Mouse (Mus musculus): ENCODE measurements around the gene Tle4.
A peak's percentile ranks its signal among the peaks of the same experiment; 100 is the strongest.

The Tle4 gene

GRCm38 (mm10) chr19:14532861-14533260, 65.0 kb downstream of the Tle4 start:
- no peak for DNase-seq (ENCODE audit: low spot score in 2 of 2)

DNA sequence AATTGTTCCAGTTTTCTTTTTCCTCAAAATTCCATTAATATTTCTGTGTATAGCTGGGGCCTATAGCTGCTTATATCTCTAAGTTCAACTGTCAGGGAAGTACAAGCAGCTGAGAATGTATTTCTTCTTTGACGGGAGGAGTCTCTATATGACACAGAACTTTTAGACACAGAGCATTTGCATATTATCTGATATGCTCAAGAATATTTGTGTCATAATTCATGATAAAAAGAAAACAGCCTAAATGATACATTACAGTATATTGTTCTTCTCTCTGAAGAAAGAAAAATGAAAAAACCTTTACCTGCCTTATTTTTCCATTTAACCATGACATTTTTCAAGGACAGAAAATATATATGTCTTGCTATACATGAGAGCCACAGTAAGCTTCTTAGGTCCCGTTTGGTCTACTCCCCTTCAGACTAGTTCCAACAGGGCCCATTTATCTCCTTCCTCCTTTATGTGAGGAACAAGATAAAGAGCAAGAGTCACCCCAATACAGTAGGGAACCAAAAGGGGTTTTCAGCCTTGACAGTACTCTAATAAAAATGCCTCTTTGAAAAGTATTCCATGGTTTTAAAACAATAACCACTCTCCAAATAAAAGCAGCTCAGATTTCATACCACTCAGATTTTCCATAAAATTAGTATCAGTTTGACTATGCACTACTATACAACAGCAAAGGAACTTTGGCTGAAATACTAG, 77.6 kb downstream of the Tle4 start:
- no peak for DNase-seq (ENCODE audit: low spot score in 2 of 2)

- no peak for DNase-seq (ENCODE audit: low spot score in 2 of 2)
Measured at GRCm38 (mm10) chr19:14519186-14519585, 78.7 kb downstream of the Tle4 start.

- no peak for DNase-seq (ENCODE audit: low spot score in 2 of 2)
Measured at GRCm38 (mm10) chr19:14518438-14519044, 79.3 kb downstream of the Tle4 start.

- DNase-seq (ENCODE audit: low spot score in 2 of 2): no peak
Measured at GRCm38 (mm10) chr19:14516420-14516819, 81.4 kb downstream of the Tle4 start.

GRCm38 (mm10) chr19:14508819-14509218, 89.0 kb downstream of the Tle4 start:
- DNase-seq (ENCODE audit: low spot score in 2 of 2): no peak

GRCm38 (mm10) chr19:14507911-14508310, 89.9 kb downstream of the Tle4 start:
- DNase-seq (ENCODE audit: low spot score in 2 of 2): no peak

DNA sequence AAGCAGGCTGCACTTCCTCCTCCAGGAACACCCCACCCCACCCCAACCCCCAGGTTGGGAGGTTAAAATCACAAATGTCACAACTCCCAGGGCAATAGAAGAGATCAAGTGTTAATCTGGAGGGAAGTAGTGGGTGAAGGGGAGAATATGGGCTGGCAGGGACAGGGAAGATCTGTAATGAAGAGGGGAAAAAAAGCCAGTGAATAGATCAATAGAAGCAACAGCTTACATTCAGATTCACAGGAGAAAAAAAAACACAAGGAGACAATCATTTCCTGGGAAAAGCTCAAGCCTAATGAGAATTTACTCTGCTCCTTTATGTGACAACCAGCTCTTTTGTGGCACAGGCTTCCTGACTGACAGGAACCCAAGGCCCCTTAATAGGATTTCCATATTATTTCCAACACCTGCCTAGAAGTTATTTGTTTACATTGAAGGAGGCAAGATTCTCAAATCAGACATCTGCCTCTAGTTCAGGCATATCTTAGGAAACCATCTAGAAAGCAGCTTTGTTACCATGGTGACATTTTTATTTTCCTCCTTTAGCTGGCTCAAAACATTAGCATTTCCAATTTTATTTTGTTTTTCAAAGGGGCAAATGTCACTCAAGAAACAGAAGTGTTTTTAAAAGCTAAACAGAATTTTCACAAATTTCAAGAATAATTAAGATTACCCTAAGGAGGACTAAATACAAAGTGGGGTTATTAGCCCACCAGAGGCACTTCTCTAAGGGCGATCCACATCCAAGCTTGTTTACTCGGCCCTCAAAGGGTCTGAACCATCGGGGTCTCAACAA, 90.8 kb downstream of the Tle4 start:
- DNase-seq (ENCODE audit: low spot score in 2 of 2): peak in 1 of 2 experiments; percentile 12

DNA sequence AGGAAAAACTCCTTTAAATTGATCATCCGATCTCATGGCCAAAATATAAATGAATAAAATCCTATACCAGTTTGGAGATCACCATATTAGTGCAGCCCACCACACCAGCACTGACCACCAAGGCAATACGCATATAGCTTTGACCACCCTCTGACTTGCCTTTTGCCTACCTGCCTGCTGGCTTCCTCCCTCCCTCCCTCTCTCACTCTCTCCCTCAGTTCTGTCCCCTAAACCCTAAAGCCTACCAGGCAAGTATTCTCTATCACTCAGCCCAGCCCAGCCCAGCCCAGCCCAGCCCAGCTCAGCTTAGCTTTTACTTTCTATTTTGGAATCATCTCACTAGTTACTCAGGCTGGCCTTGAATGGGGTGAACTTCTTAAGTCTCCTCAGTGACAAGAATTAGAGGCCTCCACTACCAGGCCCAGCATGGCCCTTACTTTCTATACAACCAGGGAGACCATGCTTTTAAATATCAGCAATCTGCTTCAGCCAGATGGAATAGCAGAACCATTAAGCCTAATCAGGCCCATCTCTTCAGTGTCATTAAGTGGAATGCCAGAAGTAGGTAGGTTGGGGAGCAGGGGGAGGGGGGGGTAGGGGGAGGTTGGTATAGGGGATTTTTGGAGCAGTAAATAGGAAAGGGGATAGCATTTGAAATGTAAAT, 91.8 kb downstream of the Tle4 start:
- no peak for DNase-seq (ENCODE audit: low spot score in 2 of 2)

GRCm38 (mm10) chr19:14505401-14505800, 92.5 kb downstream of the Tle4 start:
- DNase-seq (ENCODE audit: low spot score in 2 of 2): no peak

DNA sequence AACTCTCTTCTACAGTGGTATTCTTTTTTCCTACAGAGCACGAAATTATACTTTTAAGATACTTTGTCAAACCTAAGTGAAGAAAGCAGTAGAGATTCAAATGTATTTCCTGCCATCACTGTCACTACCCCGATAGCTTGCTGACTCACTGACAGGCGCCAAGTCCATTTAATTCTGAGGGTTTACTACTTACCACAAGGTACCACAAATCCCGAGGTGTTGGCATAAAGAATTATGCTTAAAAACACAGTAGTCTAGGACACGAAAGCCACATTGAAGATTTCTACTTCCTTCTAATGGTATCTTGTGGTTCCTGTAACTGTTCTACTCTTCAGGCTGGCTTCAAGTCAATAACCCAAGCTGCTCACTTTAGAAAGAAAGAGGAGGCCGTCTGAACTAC, 94.0 kb downstream of the Tle4 start:
- DNase-seq (ENCODE audit: low spot score in 2 of 2): no peak

GRCm38 (mm10) chr19:14502234-14502633, 95.6 kb downstream of the Tle4 start:
- no peak for DNase-seq (ENCODE audit: low spot score in 2 of 2)

DNA sequence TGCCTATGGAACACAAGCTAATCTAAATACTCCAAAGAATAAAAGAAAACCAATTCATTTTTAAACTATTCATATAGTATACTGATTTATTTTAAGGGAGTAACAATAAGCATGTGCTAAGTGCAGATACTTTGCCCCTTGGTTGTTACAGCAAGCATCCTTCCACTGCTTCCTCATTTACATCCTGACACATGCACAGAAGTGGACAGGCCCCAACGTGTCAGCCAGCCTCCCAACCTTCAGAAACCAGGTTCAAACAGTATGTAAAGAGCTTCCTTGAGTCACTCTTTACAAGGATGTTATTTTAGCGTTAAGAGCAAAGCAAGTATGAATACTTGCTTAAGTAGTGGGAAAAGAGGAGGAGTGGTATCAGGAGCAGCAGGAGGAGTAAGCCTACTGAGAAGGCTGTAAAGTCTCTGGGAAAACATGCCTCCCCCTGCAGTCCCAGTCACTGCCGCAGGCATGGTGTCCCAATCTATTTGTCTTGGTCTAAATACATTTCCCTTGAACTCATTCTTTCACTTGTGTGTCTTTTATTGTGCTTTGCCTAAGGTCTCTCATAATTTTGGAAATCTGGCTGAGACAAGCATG, 97.9 kb downstream of the Tle4 start:
- no peak for DNase-seq (ENCODE audit: low spot score in 2 of 2)

DNA sequence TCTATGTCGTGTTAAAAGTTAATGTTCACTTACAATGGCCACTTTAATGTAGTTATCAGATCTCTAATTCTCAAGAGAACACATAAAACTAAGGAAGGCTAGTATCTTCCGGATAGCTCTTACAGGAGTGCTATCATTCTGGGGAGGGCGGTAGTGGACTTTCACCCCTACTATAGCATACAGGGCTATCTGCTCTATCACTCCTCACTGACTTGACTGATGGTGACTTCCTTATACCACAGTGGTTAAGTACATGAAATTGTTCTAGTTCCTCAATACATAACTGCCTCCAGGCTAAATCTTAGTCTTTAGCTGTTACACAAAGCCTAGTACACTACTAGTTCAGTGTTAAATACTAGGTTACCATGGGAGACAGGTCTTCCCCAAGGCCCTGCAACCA, 104.8 kb downstream of the Tle4 start:
- no peak for DNase-seq (ENCODE audit: low spot score in 2 of 2)

DNA sequence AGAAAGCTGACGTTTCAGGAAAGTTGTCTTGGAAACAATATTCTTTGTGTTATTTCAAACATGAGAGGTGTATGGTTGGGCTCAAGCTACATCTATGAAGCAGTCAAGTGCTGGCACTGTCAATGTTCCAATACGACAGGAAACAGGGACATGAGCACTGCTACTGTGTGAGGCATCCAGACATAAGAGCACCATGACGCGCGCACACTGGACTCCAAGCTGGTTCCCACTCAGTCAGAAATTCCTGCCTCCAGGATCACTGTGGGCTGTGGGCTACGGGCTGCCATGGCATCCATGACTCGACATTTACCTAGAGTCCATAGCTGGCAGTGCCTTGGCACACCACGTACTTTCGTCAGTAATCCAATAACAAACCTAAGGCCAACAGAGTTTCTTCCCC, 110.7 kb downstream of the Tle4 start:
- DNase-seq (ENCODE audit: low spot score in 2 of 2): no peak

- DNase-seq (ENCODE audit: low spot score in 2 of 2): no peak
Measured at GRCm38 (mm10) chr19:14485176-14485575, 112.7 kb downstream of the Tle4 start.

DNA sequence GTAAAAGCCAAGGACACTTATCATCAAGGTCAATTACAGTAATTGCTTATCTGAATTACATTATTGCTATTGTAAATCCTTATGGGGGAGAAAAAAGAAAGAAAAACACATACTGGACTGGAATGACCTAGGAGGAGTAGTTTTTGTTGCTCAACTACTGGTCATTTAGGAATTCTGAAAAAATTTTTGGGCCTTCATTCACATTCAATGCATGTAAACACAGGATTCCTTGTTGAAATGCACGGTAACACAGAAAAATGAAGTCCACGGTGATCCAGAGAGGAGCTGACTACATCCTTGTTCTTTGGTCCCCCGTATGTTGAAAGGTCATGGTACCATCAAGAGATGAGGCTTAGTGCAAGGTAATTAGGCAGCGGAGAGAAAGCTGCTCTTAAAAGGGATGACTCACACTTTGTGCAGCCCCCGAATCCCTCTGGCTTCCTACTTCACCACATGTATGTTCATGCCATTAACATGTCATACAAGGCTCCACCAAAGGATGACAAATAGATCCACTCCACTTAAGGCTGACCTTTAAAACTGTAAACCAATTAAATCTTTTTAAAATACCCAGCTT, 115.2 kb downstream of the Tle4 start:
- DNase-seq (ENCODE audit: low spot score in 2 of 2): no peak

DNA sequence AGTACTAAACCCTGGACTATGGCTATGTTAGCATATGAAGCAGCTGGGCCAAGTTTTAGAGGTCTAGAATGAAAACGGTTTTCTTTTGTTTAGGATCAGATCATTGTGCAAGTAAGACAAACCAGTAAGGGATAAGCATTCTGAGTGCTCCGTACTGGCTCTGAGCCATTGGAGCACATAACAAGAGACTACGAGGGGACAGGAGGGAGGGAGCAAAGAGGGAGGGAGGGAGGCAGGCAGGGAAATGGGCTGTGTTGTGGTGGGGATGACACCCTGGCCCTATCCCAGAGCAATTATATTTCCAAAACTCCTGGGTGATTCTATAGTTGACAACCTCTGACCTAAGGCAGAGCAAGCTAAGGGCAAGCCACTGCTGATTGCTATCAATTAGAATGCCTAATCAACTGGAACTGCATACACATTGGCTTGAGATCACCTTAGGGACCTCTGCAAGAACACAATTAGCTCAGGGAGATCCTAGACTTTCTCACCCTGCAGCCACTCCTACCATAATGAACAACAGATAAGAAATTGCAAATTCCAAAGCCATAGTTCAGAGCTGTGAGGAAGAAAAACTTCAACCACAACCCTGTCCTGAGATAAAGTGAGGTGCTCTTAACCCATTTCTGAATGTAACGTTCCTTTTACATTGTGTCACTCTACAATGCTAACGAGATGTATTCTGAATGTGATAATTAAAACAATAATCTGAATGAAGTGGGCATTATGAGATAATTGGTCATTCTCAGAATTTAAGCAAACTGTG, 115.9 kb downstream of the Tle4 start:
- DNase-seq (ENCODE audit: low spot score in 2 of 2): no peak

- DNase-seq (ENCODE audit: low spot score in 2 of 2): no peak
Measured at GRCm38 (mm10) chr19:14479711-14480110, 118.1 kb downstream of the Tle4 start.

GRCm38 (mm10) chr19:14469325-14469724, 128.5 kb downstream of the Tle4 start:
- DNase-seq (ENCODE audit: low spot score in 2 of 2): no peak

DNA sequence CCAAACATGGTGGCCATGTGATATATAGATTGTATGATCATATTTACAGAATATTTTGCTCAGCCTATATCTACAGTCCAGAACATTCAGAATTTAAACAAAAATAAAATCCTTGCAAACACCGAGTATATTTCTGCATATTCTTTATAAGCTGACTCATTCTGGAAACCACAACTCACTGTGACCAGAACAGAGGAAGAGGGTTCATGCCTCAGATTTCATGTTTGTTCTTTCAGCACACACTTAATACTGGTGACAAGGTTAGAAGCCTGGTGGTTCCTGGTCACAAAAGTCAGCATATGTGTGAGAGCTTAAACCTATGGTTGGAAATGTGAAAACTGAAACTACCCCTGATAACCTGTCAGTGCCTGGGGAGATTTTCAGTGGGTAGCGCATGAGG, 129.1 kb downstream of the Tle4 start:
- no peak for DNase-seq (ENCODE audit: low spot score in 2 of 2)

All from heart, adult 9 months (tissue).